Mouse (Mus musculus) erythroid progenitor cell, adult 5-6 weeks (primary cell): ENCODE data around the gene Notch3. TPM values are rescaled to one million over a fixed set of nuclear protein-coding genes. Genes with fewer than 3 reads are reported as not detected.
"Not testable (repeated sequence)": the region's sequence is repeated elsewhere in the genome, so short reads cannot be mapped to it uniquely, and the experiment has no call there.

Source experiments
- ATAC-seq: replicated peaks from 2 replicates; pipeline ENCODE4 v1.8.0; 2016; ENCODE audit warnings: moderate number of reproducible peaks, mild to moderate bottlenecking, moderate TSS enrichment, inconsistent platforms; ENCODE audit not compliant: poor library complexity, low FRiP score, severe bottlenecking
- total RNA-seq, 2 experiments: library from RNA; stranded (forward) in 1 of 2; stranded (reverse) in 1 of 2; fragments of 150-400 nt in 1 of 2; fragments of 186-747, 209-891 nt in 1 of 2; gene quantifications; 2 replicates each; pipeline versions ENCODE4 v1.2.3 to v1.2.4; 2015 to 2017; ENCODE audit warnings: low replicate concordance in 2 of 2

Notch3 gene
- total RNA-seq (2015; ENCODE audit: low replicate concordance): 0.42 TPM in 1 of 2 replicates, not detected in the other
- total RNA-seq (2017; ENCODE audit: low replicate concordance): 0.26 TPM in 1 of 2 replicates, not detected in the other

GRCm38 (mm10) chr17:32166687-32167086, at the start of gene Notch3:
Gene Notch3 (minus strand): TSS chr17:32166852.
- ATAC-seq: no peak

GRCm38 (mm10) chr17:32215587-32215986, 48.9 kb upstream of the Notch3 start:
- not testable (repeated sequence) for ATAC-seq

GRCm38 (mm10) chr17:32211554-32211953, 44.9 kb upstream of the Notch3 start:
- ATAC-seq: not testable (repeated sequence)

GRCm38 (mm10) chr17:32209752-32210151, 43.1 kb upstream of the Notch3 start:
- ATAC-seq: no peak

GRCm38 (mm10) chr17:32209144-32209543, 42.5 kb upstream of the Notch3 start:
- no peak for ATAC-seq

GRCm38 (mm10) chr17:32207586-32208245, 41.1 kb upstream of the Notch3 start:
- ATAC-seq: no peak

- ATAC-seq: no peak
Measured at GRCm38 (mm10) chr17:32205345-32205744, 38.7 kb upstream of the Notch3 start.

- no peak for ATAC-seq
Measured at GRCm38 (mm10) chr17:32202972-32203371, 36.3 kb upstream of the Notch3 start.

GRCm38 (mm10) chr17:32201086-32201485, 34.4 kb upstream of the Notch3 start:
- no peak for ATAC-seq

- no peak for ATAC-seq
Measured at GRCm38 (mm10) chr17:32199796-32200195, 33.1 kb upstream of the Notch3 start.

GRCm38 (mm10) chr17:32197156-32197555, 30.5 kb upstream of the Notch3 start:
- no peak for ATAC-seq

- ATAC-seq: no peak
Measured at GRCm38 (mm10) chr17:32195725-32196124, 29.1 kb upstream of the Notch3 start.

GRCm38 (mm10) chr17:32193010-32193409, 26.4 kb upstream of the Notch3 start:
- ATAC-seq: no peak

- peak; percentile 58; the same call in 1 of the 2 replicates for ATAC-seq
Measured at GRCm38 (mm10) chr17:32189850-32190249, 23.2 kb upstream of the Notch3 start.

- ATAC-seq: 0 out of 2 replicates have a peak, but pooled peaks have one; percentile 27
Measured at GRCm38 (mm10) chr17:32188863-32189636, 22.4 kb upstream of the Notch3 start, which contains the start of gene Ephx3. Gene Ephx3 (minus strand): TSS chr17:32189549.

GRCm38 (mm10) chr17:32183017-32183416, 16.4 kb upstream of the Notch3 start:
- ATAC-seq: no peak

- ATAC-seq: no peak
Measured at GRCm38 (mm10) chr17:32179621-32180491, 13.2 kb upstream of the Notch3 start.

GRCm38 (mm10) chr17:32176919-32177318, 10.3 kb upstream of the Notch3 start:
- ATAC-seq: no peak

- no peak for ATAC-seq
Measured at GRCm38 (mm10) chr17:32173166-32173565, 6.5 kb upstream of the Notch3 start.

GRCm38 (mm10) chr17:32172485-32172884, 5.8 kb upstream of the Notch3 start:
- no peak for ATAC-seq
